Comparison of ENCODE assay signal across 12 mouse cellular contexts in the genomic region with DNA sequence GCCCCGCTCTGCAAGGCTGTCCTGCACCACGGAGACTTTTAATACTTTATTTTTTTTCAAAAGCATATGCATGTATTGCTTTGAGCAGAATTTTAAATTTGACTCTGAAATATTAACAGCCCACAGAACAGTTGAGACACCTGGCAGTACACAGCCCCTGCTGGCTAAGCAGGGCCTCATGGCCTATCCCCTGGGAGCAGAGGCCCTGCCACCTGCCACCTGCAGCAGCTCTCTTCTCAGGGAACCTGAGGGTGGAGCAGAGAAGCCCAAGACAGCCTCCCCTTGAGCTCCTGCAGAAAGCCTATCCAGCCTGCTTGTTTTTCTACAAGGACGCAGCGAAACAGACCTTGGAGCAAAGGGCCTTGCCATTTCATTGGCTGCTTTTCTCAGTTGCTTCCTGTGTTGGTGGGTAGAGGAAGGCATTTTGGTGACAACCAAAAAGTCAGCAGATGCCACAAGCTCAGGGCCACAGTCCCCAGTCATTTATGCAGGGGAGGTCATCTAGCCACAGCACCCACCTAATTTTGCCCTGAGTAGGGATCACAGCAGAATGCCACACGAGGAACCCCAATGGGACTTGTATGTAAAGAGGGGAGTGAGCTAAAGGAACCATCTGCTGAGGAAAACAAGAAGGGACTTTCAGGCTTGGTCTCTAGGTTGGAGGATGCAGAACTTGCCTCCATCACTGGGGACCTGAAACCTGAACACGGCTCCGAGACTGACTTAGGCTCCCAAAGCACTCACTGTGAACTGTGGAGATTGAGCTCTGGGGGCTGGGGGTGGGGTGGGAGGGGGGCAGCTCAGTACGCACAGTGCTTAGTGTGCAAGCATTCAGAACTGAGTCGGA. TPM values are rescaled to one million over a fixed set of nuclear protein-coding genes. Genes with fewer than 3 reads are reported as not detected.
A peak's percentile ranks its signal among the peaks of the same experiment; 100 is the strongest.
DNase-seq lines count a peak whose midpoint lies in the region; TF ChIP-seq lines count a peak whose summit lies in the region.
"Had no signal": no experiment of that assay in that cellular context is flagged by ENCODE, and none has a peak within 500 bp of the region (broad histone marks: within the 10 kb centered on the region; RNA-seq: fewer than 3 reads in every experiment).

No protein-coding gene starts in this region.

- TF ChIP-seq POLR2A in heart, adult 2 months (IDR thresholded peaks at IDR 0.05; ENCODE audit: insufficient read depth, low read depth, low read length) = no peak

- no peaks in the 10 kb centered on the region for H3K79me2 ChIP-seq in heart, adult 2 months (replicated peaks; ENCODE audit: control insufficient read depth, insufficient read depth, low read length)

- no peaks in the 10 kb centered on the region for H3K27me3 ChIP-seq in splenic B cell, adult 2 months (ENCODE audit: control insufficient read depth, insufficient read depth, low read length, poor library complexity, severe bottlenecking)
- H3K27me3 ChIP-seq in heart, adult 2 months (ENCODE audit: control insufficient read depth, insufficient read depth, low read length) = no peaks in the 10 kb centered on the region
- H3K27me3 ChIP-seq: Patski had no signal

- TF ChIP-seq EP300 in heart, adult 2 months (IDR thresholded peaks at IDR 0.05; ENCODE audit: insufficient read depth, low read depth, low read length) = no peak

- no peak overlapping the region for H3K9ac ChIP-seq in heart, adult 2 months (ENCODE audit: low read depth, low read length)

- intact Hi-C loops in left cerebral cortex, adult 2 months (cut with DNase I) = no loop called here
- intact Hi-C loops in heart, adult 2 months (cut with DNase I) = no loop called here

- H3K4me1 ChIP-seq in heart, adult 2 months (ENCODE audit: control insufficient read depth, insufficient read depth, low read length) = no peaks in the 10 kb centered on the region

- peak overlapping the region; percentile 38; the same call in 1 of the 2 replicates for H3K27ac ChIP-seq in left cerebral cortex, adult 2 months
- no peak overlapping the region for H3K27ac ChIP-seq in heart, adult 2 months

- H3K36me3 ChIP-seq in splenic B cell, adult 2 months (ENCODE audit: control insufficient read depth, insufficient read depth, low read length, poor library complexity, severe bottlenecking) = no peaks in the 10 kb centered on the region
- no peaks in the 10 kb centered on the region for H3K36me3 ChIP-seq in heart, adult 2 months (ENCODE audit: control insufficient read depth, insufficient read depth, low read length)

- no peak overlapping the region for H3K4me3 ChIP-seq in left cerebral cortex, adult 2 months
- no peak overlapping the region for H3K4me3 ChIP-seq in heart, adult 2 months

- TF ChIP-seq CTCF in left cerebral cortex, adult 2 months (IDR thresholded peaks at IDR 0.05) = no peak
- no peak for TF ChIP-seq CTCF in heart, adult 2 months (IDR thresholded peaks at IDR 0.05)

- no peak for DNase-seq in left cerebral cortex, adult 2 months (ENCODE audit: extremely low spot score in 1 of 2, low spot score in 2 of 2)
- DNase-seq in left cerebral cortex, adult 18-20 months (ENCODE audit: low spot score in 2 of 2) = no peak
- DNase-seq in T-cell, adult 2 months (ENCODE audit: low spot score) = peak; percentile 62
- peak; percentile 74 for DNase-seq in cerebellum, adult 9-11 months
- DNase-seq in splenic B cell, adult 2 months (ENCODE audit: low read depth, low spot score) = peak; percentile 74
- DNase-seq in urinary bladder, postnatal 4 days (ENCODE audit: low spot score in 2 of 2) = no peak
- no peak for DNase-seq in retina, embryonic 14.5 days (ENCODE audit: low spot score)
- no peak for DNase-seq in heart, adult 2 months
- DNase-seq: layer of hippocampus, postnatal 36 days; lung, adult 2 months; right cerebral cortex, postnatal 14 days had no signal

- WGBS in heart, adult 2 months = 83% methylated on average over 9 of the region's 9 CpGs

RNA-seq across cellular contexts. Expression of gene Cyfip2, which starts 7.6 kb away (rescaled TPM):
- 100 to 1,000 TPM; 606 to 614 TPM for total RNA-seq in left cerebral cortex, adult 2 months (2021)
- total RNA-seq in left cerebral cortex, adult 18-20 months (2021) = 100 to 1,000 TPM; 619 to 654 TPM
- 10 to 100 TPM; 55.2 to 68.8 TPM for total RNA-seq in heart, adult 2 months (2021)
- polyA plus RNA-seq in heart, adult 2 months (2012; rRNA removed) = 28.8 and 30.5 TPM in 2 replicates

Comparison
In these comparisons a context has a peak if more than half of its experiments do, and no peak if none do; other contexts are left out.
1. DNase-seq: peak in T-cell, adult 2 months (single experiment), cerebellum, adult 9-11 months (single experiment) and splenic B cell, adult 2 months (single experiment); none in left cerebral cortex, adult 2 months (0 of 2), left cerebral cortex, adult 18-20 months (0 of 2), urinary bladder, postnatal 4 days (0 of 2), retina, embryonic 14.5 days (single experiment) and heart, adult 2 months (0 of 2).
2. RNA of gene Cyfip2, which starts 7.6 kb away (total RNA-seq): 619 to 654 TPM in left cerebral cortex, adult 18-20 months and 606 to 614 TPM in left cerebral cortex, adult 2 months; 55.2 to 68.8 TPM in heart, adult 2 months; every median in the first group is over 4 times any median in the second.